Mouse (Mus musculus) R1 (cell line): Measurements from ENCODE around the gene Med12l.

Experiments
- DNase-seq: peaks from one replicate; pipeline ENCODE4 v3.0.0-alpha.2; 2018; ENCODE audit warnings: low read depth, low spot score

Gene Med12l

GRCm38 (mm10) chr3:59312610-59313009 is 307.0 kb downstream of the Med12l start:
- no peak for DNase-seq

- DNase-seq = no peak
Measured at GRCm38 (mm10) chr3:59316077-59316476, 310.5 kb downstream of the Med12l start.

GRCm38 (mm10) chr3:59321278-59321876 is 315.8 kb downstream of the Med12l start:
- DNase-seq = peak; percentile 66

GRCm38 (mm10) chr3:59328526-59328925 is 322.9 kb downstream of the Med12l start:
- no peak for DNase-seq

- no peak for DNase-seq
Measured at GRCm38 (mm10) chr3:59341647-59342427, 336.2 kb downstream of the Med12l start.

GRCm38 (mm10) chr3:59343026-59343425 is 337.4 kb downstream of the Med12l start:
- no peak for DNase-seq

- DNase-seq = peak; percentile 45
Measured at GRCm38 (mm10) chr3:59344065-59344905, 338.7 kb downstream of the Med12l start, which contains the start of gene Igsf10. TSS of gene Igsf10 (minus strand) at chr3:59344394.

GRCm38 (mm10) chr3:59351768-59352167 is 346.1 kb downstream of the Med12l start:
- DNase-seq = no peak

- no peak for DNase-seq
Measured at GRCm38 (mm10) chr3:59354156-59354555, 348.5 kb downstream of the Med12l start.

- DNase-seq = no peak
Measured at GRCm38 (mm10) chr3:59360102-59360501, 354.5 kb downstream of the Med12l start.

- no peak for DNase-seq
Measured at GRCm38 (mm10) chr3:59361895-59362294, 356.3 kb downstream of the Med12l start.
